Mouse (Mus musculus) adrenal gland, adult 10 weeks (tissue): ENCODE data around the gene Foxf2. TPM values are rescaled to one million over a fixed set of nuclear protein-coding genes. Genes with fewer than 3 reads are reported as not detected.

Experiments
- polyA plus RNA-seq: library from polyadenylated mRNA; stranded (reverse); fragments of 350-450 nt; fragmentation: Illumina TruSeq; extraction: RNeasy Lipid Tissue Mini Kit (QIAGEN cat#74804); gene quantifications from one replicate; pipeline ENCODE4 v1.2.3, GENCODE M21; 2014; ENCODE audit warnings: low read depth, low replicate concordance

The Foxf2 gene
- not detected for polyA plus RNA-seq

DNA sequence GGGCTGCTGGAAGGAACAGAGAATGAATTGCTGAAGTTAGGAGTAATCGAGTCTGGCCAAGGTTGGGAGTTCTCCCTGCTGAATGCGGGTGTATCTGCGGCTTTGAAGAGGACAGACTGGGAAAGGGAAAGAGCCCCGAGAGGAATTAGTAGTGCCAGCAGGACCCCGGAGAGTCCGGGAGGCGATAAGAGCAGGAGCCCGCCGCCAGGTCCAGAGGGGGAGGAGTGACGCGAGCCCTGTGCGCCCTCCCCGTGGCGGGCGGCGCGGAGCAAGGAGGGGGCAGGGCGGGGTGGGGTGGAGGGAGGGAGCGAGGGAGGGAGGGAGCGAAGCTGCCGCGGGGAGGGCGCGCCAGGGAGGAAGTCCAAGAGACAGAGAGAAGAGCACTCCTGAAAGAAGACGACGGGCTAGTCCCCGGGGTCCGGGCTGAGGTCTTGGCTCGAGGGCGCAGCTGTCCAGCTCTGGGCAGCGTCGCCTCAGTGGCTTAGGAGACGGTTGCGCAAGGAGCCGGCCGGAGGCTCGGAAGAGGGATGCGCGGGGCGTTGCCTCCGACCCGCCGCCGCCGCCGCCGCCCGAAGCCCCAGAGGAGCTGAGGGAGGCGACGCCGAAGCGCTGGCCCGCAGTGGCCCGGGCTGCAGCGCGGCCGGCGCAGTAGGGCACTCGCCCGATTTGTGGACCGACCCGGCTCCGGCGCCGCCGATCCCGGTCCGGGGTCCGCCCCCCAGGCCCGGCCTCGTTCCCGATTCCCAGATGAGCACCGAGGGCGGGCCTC, at the start of gene Foxf2:
Gene Foxf2 (plus strand): TSS at position 484 of the 769 bp plus-strand sequence.

Other genes with a start within 250 kb of the Foxf2 start
- not detected for gene Foxq1, start 69.7 kb upstream of the Foxf2 start, polyA plus RNA-seq
- gene A530084C06Rik, start 66.5 kb upstream of the Foxf2 start, polyA plus RNA-seq = not detected
- 12.1 TPM for gene Foxc1, start 180.8 kb downstream of the Foxf2 start, polyA plus RNA-seq